Mouse (Mus musculus): ENCODE measurements around the gene Tedc2.
A peak's percentile ranks its signal among the peaks of the same experiment; 100 is the strongest.

The Tedc2 gene

DNA sequence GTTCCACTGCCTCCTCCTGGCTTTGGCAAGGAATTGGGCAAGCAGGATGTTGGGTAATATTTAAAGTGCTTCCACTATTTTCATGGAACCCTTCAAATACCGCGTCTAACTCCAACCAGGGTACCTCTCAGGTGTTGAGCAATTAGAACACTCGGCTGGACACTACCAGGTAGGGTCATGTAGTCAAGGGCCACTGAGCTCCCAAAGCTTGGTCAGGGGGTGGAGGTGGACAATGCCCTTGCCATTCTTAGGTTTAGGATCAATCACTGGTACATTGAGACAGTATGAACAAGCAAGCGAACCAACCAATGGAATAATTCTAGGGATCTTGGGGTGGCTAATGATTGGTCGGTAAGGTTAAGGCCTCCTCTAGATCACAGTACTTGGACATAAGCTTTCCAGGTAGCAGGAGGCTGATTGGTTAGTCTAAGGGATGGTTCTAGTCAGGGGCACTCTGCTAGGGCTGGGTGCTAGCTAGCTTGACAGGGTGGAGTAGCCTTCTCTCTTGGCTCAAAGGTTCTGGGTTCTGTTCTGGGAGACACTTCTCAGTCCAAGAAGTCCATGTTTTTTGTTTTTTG is 8.1 kb downstream of the Tedc2 start:
- DNase-seq (ENCODE audit: low spot score in 2 of 2) = no peak

DNA sequence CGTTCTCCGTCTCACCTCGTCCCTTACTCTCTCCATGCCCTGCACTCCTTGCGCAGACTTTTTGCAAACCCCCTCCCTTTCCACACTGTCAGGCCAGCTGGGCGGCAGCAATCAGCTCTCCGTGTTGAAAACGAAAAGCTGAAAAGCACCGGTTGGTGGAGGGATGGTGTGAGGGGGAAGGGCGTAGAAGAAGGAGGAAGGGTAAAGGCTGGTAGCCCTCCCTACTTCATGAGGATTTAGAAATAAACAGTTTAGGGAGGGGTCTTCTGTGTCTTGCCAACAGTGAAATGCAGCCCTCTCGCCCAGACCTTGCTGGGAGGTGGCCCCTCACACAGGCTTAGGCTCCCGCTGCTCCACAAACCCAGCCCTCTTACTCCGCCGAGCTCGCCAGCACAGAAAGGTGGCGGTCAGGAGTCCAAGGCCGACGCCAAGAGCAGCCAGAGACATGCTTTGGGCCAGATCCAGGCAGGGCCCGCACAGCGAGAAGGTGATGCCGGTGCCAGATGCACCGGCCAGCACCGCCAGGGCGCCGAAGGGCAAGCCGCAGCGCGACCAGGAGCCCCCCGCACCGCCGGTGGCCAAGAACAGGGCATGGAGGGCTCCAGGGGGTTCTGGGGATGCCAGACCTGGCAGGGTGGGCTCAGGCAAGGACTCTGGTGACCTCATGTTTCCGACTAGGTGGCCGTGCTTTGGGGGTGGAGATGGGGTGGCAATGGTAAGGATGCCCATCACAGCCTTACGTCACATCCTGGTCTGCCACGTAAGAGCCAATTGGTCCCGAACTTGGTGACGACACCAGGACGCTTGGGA is 8.8 kb downstream of the Tedc2 start:
- peak in 1 of 2 experiments; percentile 33 for DNase-seq (ENCODE audit: low spot score in 2 of 2)

GRCm38 (mm10) chr17:24210591-24210990 is 10.1 kb downstream of the Tedc2 start:
- no peak for DNase-seq (ENCODE audit: low spot score in 2 of 2)

GRCm38 (mm10) chr17:24209916-24210240 is 10.8 kb downstream of the Tedc2 start:
- no peak for DNase-seq (ENCODE audit: low spot score in 2 of 2)

DNA sequence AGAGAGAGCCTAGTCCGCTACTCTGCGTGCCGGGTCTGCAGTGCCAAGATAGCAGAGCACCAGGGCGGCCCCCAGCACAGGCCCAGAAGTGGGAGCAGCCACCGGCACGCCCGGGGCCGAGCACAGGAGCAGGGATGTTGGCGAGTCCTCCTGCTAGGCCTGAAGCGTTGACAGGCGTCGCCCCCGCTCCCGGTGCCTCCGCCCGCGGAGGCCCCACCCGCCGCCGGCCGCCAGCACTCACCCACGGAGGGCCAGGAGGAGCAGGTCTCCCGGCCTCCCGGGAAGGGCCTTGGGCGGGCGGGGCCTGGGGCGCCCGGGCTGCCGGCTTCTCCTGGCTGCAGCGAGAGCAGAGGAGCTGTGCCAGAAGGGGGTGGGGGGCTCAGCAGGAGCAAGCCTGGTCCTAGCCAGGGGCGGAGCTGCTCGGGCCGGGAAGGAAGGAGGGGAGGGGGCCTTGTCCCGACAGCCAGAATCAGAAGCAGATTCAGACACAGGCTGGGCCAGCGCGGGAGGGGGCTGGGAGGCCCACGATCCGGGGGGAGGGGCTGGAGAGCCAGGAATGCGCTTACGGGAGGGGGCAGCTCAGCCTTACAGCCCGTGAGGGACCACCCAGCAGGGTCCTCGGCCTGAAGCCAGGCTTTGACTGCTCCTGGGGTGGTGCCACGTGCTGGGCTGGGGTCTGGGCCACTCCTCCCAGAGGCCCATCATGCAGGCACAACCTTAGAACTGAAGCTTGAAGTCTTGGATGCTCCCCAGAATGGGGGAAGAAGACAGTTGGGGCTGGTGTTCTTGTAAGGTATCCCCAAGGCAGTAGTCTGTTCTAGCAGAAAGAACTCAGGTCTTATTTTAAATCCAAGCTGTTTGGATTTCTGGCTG is 11.4 kb downstream of the Tedc2 start, which contains the start of gene Ntn3:
Gene Ntn3, minus strand, starts transcription at position 489 of the 873 bp plus-strand sequence.
- DNase-seq (ENCODE audit: low spot score in 2 of 2) = peak in 1 of 2 experiments; percentile 20

GRCm38 (mm10) chr17:24208641-24209042 is 12.0 kb downstream of the Tedc2 start:
- DNase-seq (ENCODE audit: low spot score in 2 of 2) = no peak

DNA sequence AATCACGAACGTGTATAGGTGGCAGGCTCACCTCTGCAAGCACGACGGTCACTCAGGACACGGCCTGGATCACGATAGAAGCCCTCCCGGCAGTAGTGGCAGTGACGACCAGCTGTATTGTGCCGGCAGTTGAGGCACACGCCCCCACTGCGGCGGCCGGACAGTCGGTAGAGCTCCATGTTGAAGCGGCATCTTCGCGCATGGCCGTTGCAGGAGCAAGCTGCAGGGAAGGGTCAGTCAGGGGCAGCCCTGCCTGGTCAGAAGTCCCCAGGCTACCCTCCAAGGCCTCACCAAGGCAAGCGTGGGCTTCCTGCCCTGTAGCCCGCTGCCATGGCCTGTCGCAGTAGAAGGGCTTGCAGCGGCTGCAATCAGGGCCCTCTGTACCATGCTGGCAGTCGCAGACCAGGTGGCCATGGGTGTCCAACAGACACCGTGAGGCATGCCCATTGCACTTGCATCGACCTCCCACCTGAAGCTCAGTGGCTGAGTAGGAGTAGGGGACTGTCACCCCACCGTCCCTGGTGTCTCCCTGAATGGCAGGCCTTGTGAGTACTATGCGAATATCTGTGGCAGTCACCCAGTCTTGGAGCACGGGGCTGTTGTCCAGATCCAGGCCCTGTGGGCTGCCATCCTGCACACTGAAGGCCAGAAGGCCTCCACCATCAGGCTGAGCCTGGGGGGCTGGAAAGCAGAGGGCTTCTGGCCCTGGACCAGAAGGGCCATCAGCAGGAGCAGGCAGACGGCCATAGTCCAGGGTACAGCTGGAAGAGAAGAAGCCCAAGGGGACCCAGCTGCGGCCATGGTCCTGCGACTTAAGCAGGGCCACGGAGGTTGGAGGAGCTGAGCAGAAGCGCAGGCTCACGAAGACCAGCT is 12.6 kb downstream of the Tedc2 start:
- DNase-seq (ENCODE audit: low spot score in 2 of 2) = no peak

GRCm38 (mm10) chr17:24206451-24207351 is 13.9 kb downstream of the Tedc2 start:
- no peak for DNase-seq (ENCODE audit: low spot score in 2 of 2)

DNA sequence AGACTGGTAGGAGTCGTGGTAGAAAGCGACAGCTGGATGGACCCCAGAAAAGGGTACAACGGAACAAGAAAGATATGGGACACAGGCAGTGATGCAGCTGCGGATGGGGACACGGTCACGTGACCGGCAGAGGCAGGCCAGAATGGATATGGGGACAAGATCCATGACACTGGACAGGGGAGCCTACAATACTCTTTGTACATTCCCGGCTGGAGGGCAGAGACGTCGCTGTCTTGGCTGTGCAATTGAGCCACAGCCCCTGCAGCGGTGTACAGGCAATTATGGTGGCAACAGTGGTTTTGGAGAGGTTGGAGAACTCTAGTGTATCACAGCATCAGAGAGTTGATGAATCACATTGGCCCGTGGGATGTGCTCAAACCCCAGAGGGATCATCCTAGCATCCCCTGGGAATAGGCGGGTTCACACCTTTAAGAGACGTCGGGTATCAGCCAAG is 14.7 kb downstream of the Tedc2 start:
- DNase-seq (ENCODE audit: low spot score in 2 of 2) = no peak

- peak; percentile 74 to 84 for DNase-seq (ENCODE audit: low spot score in 2 of 2)
These were observed 15.3 kb downstream of the Tedc2 start, which contains the start of gene Tbc1d24 for GRCm38 (mm10) chr17:24205284-24205888. TSS of gene Tbc1d24 (minus strand) at chr17:24205562.

- no peak for DNase-seq (ENCODE audit: low spot score in 2 of 2)
These were observed 15.8 kb downstream of the Tedc2 start for GRCm38 (mm10) chr17:24204846-24205245.

DNA sequence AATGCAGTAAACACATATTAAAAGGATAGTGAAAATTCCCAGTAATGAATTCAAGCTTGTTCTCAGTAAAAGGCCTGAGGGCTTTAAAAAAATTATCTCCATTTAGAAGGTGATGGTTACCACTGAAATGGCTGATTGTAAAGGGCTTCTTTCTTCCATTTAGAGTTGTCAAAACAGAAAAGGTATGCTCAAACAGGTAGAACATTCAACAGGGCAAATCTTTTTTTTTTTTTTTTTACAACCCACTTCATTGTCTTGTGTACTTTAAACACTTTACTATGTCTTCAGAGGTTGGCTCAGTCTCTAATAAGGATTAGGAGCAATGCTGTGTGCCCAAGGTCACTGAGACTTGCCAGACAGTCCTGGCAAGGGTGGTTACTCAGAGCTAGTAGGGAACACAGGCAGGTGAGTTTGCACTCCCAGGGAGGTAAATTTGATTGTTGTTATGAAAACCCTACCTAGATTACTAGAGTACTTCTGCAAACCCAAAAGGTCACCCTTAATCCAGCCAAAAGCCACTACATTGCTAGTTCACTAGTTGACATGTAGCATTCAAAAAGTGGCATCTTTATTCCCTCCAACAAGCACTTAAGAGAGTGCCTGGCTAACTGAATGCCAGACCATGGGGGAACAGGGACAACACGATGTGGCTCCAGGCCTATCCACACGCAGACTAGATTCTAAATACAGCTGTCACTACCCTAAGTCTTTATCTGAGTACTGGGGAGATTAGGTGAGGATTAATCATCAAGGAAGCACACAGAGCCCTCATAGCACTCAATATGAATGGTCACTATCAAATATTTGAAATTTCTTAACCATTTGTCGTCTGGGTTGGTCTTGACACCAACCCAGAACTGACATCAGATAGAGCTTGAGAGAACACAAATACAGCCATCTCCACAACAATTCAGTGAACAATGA is 16.8 kb downstream of the Tedc2 start:
- no peak for DNase-seq (ENCODE audit: low spot score in 2 of 2)

- DNase-seq (ENCODE audit: low spot score in 2 of 2) = no peak
These were observed 17.6 kb downstream of the Tedc2 start for GRCm38 (mm10) chr17:24203068-24203467.

- DNase-seq (ENCODE audit: low spot score in 2 of 2) = no peak
These were observed 19.6 kb downstream of the Tedc2 start for GRCm38 (mm10) chr17:24201092-24201491.

- DNase-seq (ENCODE audit: low spot score in 2 of 2) = no peak
These were observed 20.9 kb downstream of the Tedc2 start for GRCm38 (mm10) chr17:24199741-24200140.

DNA sequence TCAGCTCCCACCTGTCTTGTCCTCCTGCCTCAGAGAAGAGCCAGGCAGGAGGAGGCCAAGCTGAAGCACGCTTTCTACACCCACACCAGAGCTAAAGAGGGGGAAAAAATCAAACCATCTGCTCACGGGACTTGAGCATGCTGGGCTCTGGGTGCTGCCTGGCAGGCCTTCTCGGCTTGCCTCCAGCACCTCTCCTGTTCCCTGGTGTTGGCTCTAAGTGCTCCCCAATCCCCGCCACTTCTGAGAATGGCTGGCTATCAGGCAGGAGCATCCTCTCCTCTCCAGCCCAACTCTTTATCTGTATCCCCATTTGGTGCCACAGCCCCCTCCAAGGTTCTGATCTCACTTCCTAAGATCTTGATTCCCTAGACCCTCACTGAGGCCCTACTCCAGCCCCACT is 21.4 kb downstream of the Tedc2 start:
- no peak for DNase-seq (ENCODE audit: low spot score in 2 of 2)

DNA sequence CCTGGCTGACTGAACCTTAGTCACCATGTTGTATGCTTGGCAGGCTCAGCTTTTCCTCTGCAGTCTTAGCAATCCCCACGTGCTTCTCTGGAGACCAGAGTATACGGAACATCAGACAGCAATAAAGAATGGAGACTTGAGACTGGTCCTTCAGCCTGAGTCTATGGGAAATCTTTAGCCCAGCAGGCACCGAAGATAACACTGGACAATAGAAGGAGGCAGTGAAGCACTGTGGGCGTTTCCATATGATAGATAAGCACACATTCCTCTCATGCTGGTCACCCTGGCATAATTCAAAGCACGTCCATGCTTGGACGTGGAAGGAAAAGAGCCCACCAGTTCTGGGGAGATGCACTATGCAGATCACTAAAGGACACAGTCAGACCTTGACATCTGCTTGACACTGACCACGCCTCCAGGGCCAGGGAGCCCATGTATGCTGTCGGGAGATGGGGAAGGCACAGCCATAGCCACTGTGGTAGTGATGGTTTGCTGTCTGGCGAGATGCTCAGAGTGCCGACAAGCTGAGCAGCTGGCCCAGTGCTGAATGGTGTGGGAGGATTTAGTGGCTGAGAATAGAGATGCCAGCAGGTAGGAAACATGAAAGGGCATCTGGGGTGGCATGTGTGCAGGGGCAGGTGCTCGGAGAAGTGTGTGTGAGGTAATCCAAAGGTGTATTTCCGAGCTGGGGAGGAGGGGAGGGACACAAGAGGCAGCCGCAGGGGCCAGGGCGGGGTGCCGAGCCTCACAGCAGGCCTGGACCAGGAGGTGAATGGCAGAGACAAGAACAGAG is 23.4 kb downstream of the Tedc2 start:
- DNase-seq (ENCODE audit: low spot score in 2 of 2) = no peak

GRCm38 (mm10) chr17:24195349-24195748 is 25.3 kb downstream of the Tedc2 start:
- no peak for DNase-seq (ENCODE audit: low spot score in 2 of 2)
